In genomic region chr13:93667586-93667985, GRCm38 (mm10) we compare ENCODE assay signal across 24 mouse cellular contexts. TPM values are rescaled to one million over a fixed set of nuclear protein-coding genes. Genes with fewer than 3 reads are reported as not detected.
DNase-seq lines count a peak whose midpoint lies in the region; ATAC-seq and TF ChIP-seq lines count a peak whose summit lies in the region.
"Had no signal": no experiment of that assay in that cellular context is flagged by ENCODE, and none has a peak within 500 bp of the region (broad histone marks: within the 10 kb centered on the region; RNA-seq: fewer than 3 reads in every experiment).

No protein-coding gene starts in this region.

- no peak overlapping the region for H3K9ac ChIP-seq in forebrain, embryonic 16.5 days (replicated peaks; ENCODE audit: low read depth, low read length)
- no peak overlapping the region for H3K9ac ChIP-seq in forebrain, embryonic 13.5 days
- H3K9ac ChIP-seq in forebrain, postnatal 0 days = no peak overlapping the region
- no peak overlapping the region for H3K9ac ChIP-seq in forebrain, embryonic 11.5 days (ENCODE audit: low read length)

- no peaks in the 10 kb centered on the region for H3K4me1 ChIP-seq in forebrain, embryonic 16.5 days (replicated peaks; ENCODE audit: control insufficient read depth, insufficient read depth, low read length)
- no peaks in the 10 kb centered on the region for H3K4me1 ChIP-seq in forebrain, embryonic 13.5 days
- no peaks in the 10 kb centered on the region for H3K4me1 ChIP-seq in forebrain, postnatal 0 days (ENCODE audit: insufficient read depth)
- H3K4me1 ChIP-seq in forebrain, embryonic 11.5 days (replicated peaks; ENCODE audit: control insufficient read depth, insufficient read depth, low read length) = no peaks in the 10 kb centered on the region

- H3K36me3 ChIP-seq in forebrain, embryonic 16.5 days (ENCODE audit: control insufficient read depth, insufficient read depth) = no peaks in the 10 kb centered on the region
- H3K36me3 ChIP-seq in forebrain, embryonic 13.5 days (ENCODE audit: poor library complexity, severe bottlenecking) = no peaks in the 10 kb centered on the region
- H3K36me3 ChIP-seq in forebrain, postnatal 0 days (ENCODE audit: insufficient read depth) = no peaks in the 10 kb centered on the region
- no peaks in the 10 kb centered on the region for H3K36me3 ChIP-seq in forebrain, embryonic 11.5 days (ENCODE audit: control insufficient read depth, insufficient read depth, low read length)
- H3K36me3 ChIP-seq: G1E had no signal

- ATAC-seq in forebrain, embryonic 16.5 days = peak; percentile 38; the same call in 1 of the 2 replicates
- ATAC-seq in forebrain, embryonic 13.5 days = no peak
- peak; percentile 43 for ATAC-seq in forebrain, postnatal 0 days
- no peak for ATAC-seq in forebrain, embryonic 11.5 days (replicated peaks; ENCODE audit: low FRiP score)
- ATAC-seq: activated CD4-positive, CD25-positive, alpha-beta regulatory T cell, adult 4 months; CD4-positive, CD25-positive, alpha-beta regulatory T cell, adult 4 months; Patski had no signal

- H3K4me2 ChIP-seq in forebrain, embryonic 16.5 days (ENCODE audit: low read length) = no peak overlapping the region
- H3K4me2 ChIP-seq in forebrain, embryonic 13.5 days = no peak overlapping the region
- no peak overlapping the region for H3K4me2 ChIP-seq in forebrain, postnatal 0 days (ENCODE audit: low read depth)
- H3K4me2 ChIP-seq in forebrain, embryonic 11.5 days (ENCODE audit: low read depth, low read length, severe bottlenecking) = no peak overlapping the region

- DNase-seq in forebrain, postnatal 0 days = peak; percentile 24
- DNase-seq in forebrain, embryonic 11.5 days (ENCODE audit: low spot score) = no peak
- peak; percentile 18 for DNase-seq in layer of hippocampus, adult 2 months (ENCODE audit: low spot score in 2 of 2)
- no peak for DNase-seq in layer of hippocampus, adult 11-12 months (ENCODE audit: low spot score)
- peak; percentile 44 for DNase-seq in layer of hippocampus, adult 9-10 months (ENCODE audit: low spot score)
- no peak for DNase-seq in layer of hippocampus, postnatal 10 days (ENCODE audit: low spot score in 2 of 2)
- DNase-seq: adrenal gland, adult 2 months; adrenal gland, adult 8-10 months; adrenal gland, postnatal 10 days; adrenal gland, postnatal 14 days; adrenal gland, postnatal 25 days; adrenal gland, postnatal 36 days; B cell, adult 2 months; cerebellum, adult 11 months; cerebellum, adult 11-12 months had no signal

- 75% methylated on average over 4 of the region's 4 CpGs for WGBS in forebrain, embryonic 16.5 days
- 93% methylated on average over 4 of the region's 4 CpGs for WGBS in forebrain, embryonic 13.5 days
- 68% methylated on average over 4 of the region's 4 CpGs for WGBS in forebrain, postnatal 0 days
- WGBS in forebrain, embryonic 11.5 days = 88% methylated on average over 4 of the region's 4 CpGs

- no peaks in the 10 kb centered on the region for H3K9me3 ChIP-seq in forebrain, embryonic 16.5 days (ENCODE audit: control insufficient read depth, low read length)
- no peaks in the 10 kb centered on the region for H3K9me3 ChIP-seq in forebrain, embryonic 13.5 days (replicated peaks)
- no peaks in the 10 kb centered on the region for H3K9me3 ChIP-seq in forebrain, postnatal 0 days (ENCODE audit: low read length)
- no peaks in the 10 kb centered on the region for H3K9me3 ChIP-seq in forebrain, embryonic 11.5 days (ENCODE audit: control insufficient read depth, low read length)
- H3K9me3 ChIP-seq: G1E had no signal

- no peak overlapping the region for H3K4me3 ChIP-seq in forebrain, embryonic 16.5 days (replicated peaks; ENCODE audit: low read length)
- no peak overlapping the region for H3K4me3 ChIP-seq in forebrain, embryonic 13.5 days
- H3K4me3 ChIP-seq in forebrain, postnatal 0 days (ENCODE audit: low read depth, low read length) = no peak overlapping the region
- no peak overlapping the region for H3K4me3 ChIP-seq in forebrain, embryonic 11.5 days (ENCODE audit: low read depth, low read length)
- H3K4me3 ChIP-seq in layer of hippocampus, adult 2 months = no peak overlapping the region

- no peak overlapping the region for H3K27ac ChIP-seq in forebrain, embryonic 16.5 days (ENCODE audit: low read length)
- no peak overlapping the region for H3K27ac ChIP-seq in forebrain, embryonic 13.5 days
- no peak overlapping the region for H3K27ac ChIP-seq in forebrain, postnatal 0 days (ENCODE audit: low read depth, low read length)
- no peak overlapping the region for H3K27ac ChIP-seq in forebrain, embryonic 11.5 days (ENCODE audit: low read depth, low read length)
- H3K27ac ChIP-seq in layer of hippocampus, adult 2 months = no peak overlapping the region

- TF ChIP-seq CTCF in forebrain, postnatal 0 days (IDR thresholded peaks at IDR 0.05; ENCODE audit: low read depth) = no peak
- TF ChIP-seq CTCF in layer of hippocampus, adult 2 months (conservative IDR thresholded peaks at IDR 0.05) = no peak

- H3K27me3 ChIP-seq in forebrain, embryonic 16.5 days (replicated peaks; ENCODE audit: control insufficient read depth, insufficient read depth, low read length) = no peaks in the 10 kb centered on the region
- no peaks in the 10 kb centered on the region for H3K27me3 ChIP-seq in forebrain, embryonic 13.5 days
- no peaks in the 10 kb centered on the region for H3K27me3 ChIP-seq in forebrain, postnatal 0 days (ENCODE audit: insufficient read depth, low read length)
- H3K27me3 ChIP-seq in forebrain, embryonic 11.5 days (ENCODE audit: control insufficient read depth, insufficient read depth, low read length) = no peaks in the 10 kb centered on the region
- H3K27me3 ChIP-seq: CH12.LX had no signal

RNA-seq across cellular contexts. Expression of gene Bhmt2, which starts 6.5 kb away (rescaled TPM):
- 0.24 TPM in 1 of 2 replicates, not detected in the other for polyA plus RNA-seq in forebrain, embryonic 16.5 days (2015; fragmentation: Nextera tagmentation; extraction: Ambion mirVana)
- polyA plus RNA-seq in forebrain, embryonic 13.5 days (2015; fragmentation: Nextera tagmentation; extraction: Ambion mirVana) = 0.09 TPM in 1 of 2 replicates, not detected in the other
- total RNA-seq in forebrain, postnatal 0 days (2014; rRNA removed) = 0.10 TPM in 1 of 2 replicates, not detected in the other
- polyA plus RNA-seq in forebrain, postnatal 0 days (2015; fragmentation: Nextera tagmentation; extraction: Ambion mirVana) = 0.05 TPM in 1 of 2 replicates, not detected in the other
- polyA plus RNA-seq in forebrain, embryonic 11.5 days (2014; fragmentation: Nextera tagmentation; extraction: Ambion mirVana) = not detected in 2 replicates
- total RNA-seq in layer of hippocampus, adult 2 months (2021) = under 1 TPM; 0.37 to 0.49 TPM
- total RNA-seq in layer of hippocampus, postnatal 10 days (2021) = under 1 TPM; 0.22 to 0.37 TPM
- total RNA-seq: adrenal gland, postnatal 25 days; CH12.LX; G1E; MEL had no signal
- polyA plus RNA-seq: adrenal gland, adult 2 months; C2C12; G1E had no signal

RNA-seq across cellular contexts. Expression of gene Dmgdh, which starts 6.6 kb away (rescaled TPM):
- 0.14 TPM in 1 of 2 replicates, not detected in the other for polyA plus RNA-seq in forebrain, embryonic 16.5 days (2015; fragmentation: Nextera tagmentation; extraction: Ambion mirVana)
- 0.06 and 0.10 TPM in 2 replicates for polyA plus RNA-seq in forebrain, embryonic 13.5 days (2015; fragmentation: Nextera tagmentation; extraction: Ambion mirVana)
- 0.19 TPM in 1 of 2 replicates, not detected in the other for total RNA-seq in forebrain, postnatal 0 days (2014; rRNA removed)
- polyA plus RNA-seq in forebrain, postnatal 0 days (2015; fragmentation: Nextera tagmentation; extraction: Ambion mirVana) = 0.10 and 0.13 TPM in 2 replicates
- polyA plus RNA-seq in forebrain, embryonic 11.5 days (2014; fragmentation: Nextera tagmentation; extraction: Ambion mirVana) = 0.08 TPM in 1 of 2 replicates, not detected in the other
- under 1 TPM; 0.12 to 0.28 TPM for total RNA-seq in layer of hippocampus, adult 2 months (2021)
- total RNA-seq in layer of hippocampus, postnatal 10 days (2021) = under 1 TPM; 0.58 to 0.87 TPM
- total RNA-seq: adrenal gland, postnatal 25 days; MEL had no signal
- polyA plus RNA-seq: activated CD4-positive, CD25-positive, alpha-beta regulatory T cell, adult 4 months; C2C12; CD4-positive, CD25-positive, alpha-beta regulatory T cell, adult 4 months; G1E; Patski had no signal

RNA-seq across cellular contexts. Expression of gene Bhmt, which starts 29.8 kb away (rescaled TPM):
- polyA plus RNA-seq in forebrain, embryonic 16.5 days (2015; fragmentation: Nextera tagmentation; extraction: Ambion mirVana) = not detected in 2 replicates
- polyA plus RNA-seq in forebrain, embryonic 13.5 days (2015; fragmentation: Nextera tagmentation; extraction: Ambion mirVana) = 0.09 and 0.33 TPM in 2 replicates
- total RNA-seq in forebrain, postnatal 0 days (2014; rRNA removed) = not detected in 2 replicates
- polyA plus RNA-seq in forebrain, postnatal 0 days (2015; fragmentation: Nextera tagmentation; extraction: Ambion mirVana) = 0.13 and 0.34 TPM in 2 replicates
- polyA plus RNA-seq in forebrain, embryonic 11.5 days (2014; fragmentation: Nextera tagmentation; extraction: Ambion mirVana) = not detected in 2 replicates
- total RNA-seq in layer of hippocampus, adult 2 months (2021) = not detected
- not detected for total RNA-seq in layer of hippocampus, postnatal 10 days (2021)
- total RNA-seq: CH12.LX, MEL had no signal
- polyA plus RNA-seq: C2C12; CD4-positive, CD25-positive, alpha-beta regulatory T cell, adult 4 months; G1E; Patski had no signal

Comparison
In these comparisons a context has a peak if more than half of its experiments do, and no peak if none do; other contexts are left out.
1. ATAC-seq: peak in forebrain, embryonic 16.5 days (single experiment) and forebrain, postnatal 0 days (single experiment); none in forebrain, embryonic 13.5 days (single experiment) and forebrain, embryonic 11.5 days (single experiment).
2. DNase-seq: peak in forebrain, postnatal 0 days (single experiment), layer of hippocampus, adult 2 months (2 of 2) and layer of hippocampus, adult 9-10 months (single experiment); none in forebrain, embryonic 11.5 days (single experiment), layer of hippocampus, adult 11-12 months (single experiment) and layer of hippocampus, postnatal 10 days (0 of 2).